Mouse (Mus musculus) lung, postnatal 0 days (tissue): Measurements from ENCODE around the gene Kif2a.
A peak's percentile ranks its signal among the peaks of the same experiment; 100 is the strongest.

Source experiments
- CTCF ChIP-seq: IDR thresholded peaks from 2 replicates; pipeline ENCODE4 v1.5.1; 2016; ENCODE audit warnings: antibody characterized with exemption, mild to moderate bottlenecking
- EP300 ChIP-seq: IDR thresholded peaks from 2 replicates; pipeline ENCODE4 v1.6.1; 2016; ENCODE audit warnings: antibody characterized with exemption, mild to moderate bottlenecking, control low read depth

DNA sequence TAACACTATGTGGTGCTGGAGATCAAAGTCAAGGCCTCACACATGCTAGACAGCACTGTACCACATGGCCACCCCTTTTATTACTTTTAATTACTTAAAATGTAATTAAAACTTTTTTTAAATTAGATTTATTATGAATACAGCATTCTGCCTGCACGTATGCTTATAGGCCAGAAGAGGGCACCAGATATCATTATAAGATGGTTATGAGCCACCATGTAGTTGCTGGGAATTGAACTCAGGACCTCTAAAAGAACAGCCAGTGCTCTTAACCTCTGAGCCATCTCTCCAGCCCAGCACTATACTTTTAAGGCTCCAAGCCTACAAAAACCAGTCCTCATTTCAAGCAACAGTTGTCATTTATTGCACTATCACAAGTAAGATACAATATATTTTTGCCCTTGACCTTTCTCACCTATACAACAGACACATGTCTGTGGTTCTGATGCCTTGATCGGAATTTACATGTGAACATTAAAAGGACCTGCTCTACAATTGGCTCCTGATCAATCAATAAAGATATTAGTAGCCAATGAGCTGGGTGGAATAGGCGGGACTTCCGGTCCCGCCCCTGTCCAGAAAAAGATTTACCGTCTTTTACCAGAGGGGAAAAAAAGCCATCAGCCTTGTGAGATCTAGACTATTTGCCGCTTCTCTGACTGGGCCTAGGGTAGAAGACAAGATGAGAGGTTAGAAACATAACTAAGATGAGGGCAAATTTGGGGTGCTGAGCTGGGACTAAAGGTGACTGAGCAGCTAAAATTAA lies 80.5 kb downstream of the Kif2a start:
- TF ChIP-seq CTCF (peak; percentile 30; the same call in 1 of the 2 replicates), EP300 (no peak)
